Mouse (Mus musculus) bone marrow macrophage, adult 2 months (primary cell): Measurements from ENCODE around the gene Mob3b. TPM values are rescaled to one million over a fixed set of nuclear protein-coding genes. Genes with fewer than 3 reads are reported as not detected.

Experiments used
- H3K27ac ChIP-seq: 2 replicates; pipeline ENCODE4 v1.5.1; 2012; ENCODE audit warnings: low read depth, low read length; ENCODE audit not compliant: insufficient read depth
- H3K4me1 ChIP-seq: 2 replicates; pipeline ENCODE4 v1.6.1; 2012; ENCODE audit warnings: low read length; ENCODE audit not compliant: control insufficient read depth, insufficient read depth
- H3K4me3 ChIP-seq: 2 replicates; pipeline ENCODE4 v1.5.1; 2012; ENCODE audit warnings: mild to moderate bottlenecking, low read length, moderate library complexity; ENCODE audit not compliant: insufficient read depth
- CTCF ChIP-seq: IDR thresholded peaks from 2 replicates; pipeline ENCODE4 v1.5.1; 2012; ENCODE audit warnings: low read depth, mild to moderate bottlenecking, low read length, moderate library complexity
- POLR2A ChIP-seq: IDR thresholded peaks from 2 replicates; pipeline ENCODE4 v1.6.1; 2012; ENCODE audit warnings: mild to moderate bottlenecking, low read depth, low read length, borderline replicate concordance
- polyA plus RNA-seq: library from polyadenylated mRNA; stranded (reverse); fragments of >200 nt; gene quantifications from 2 replicates; pipeline ENCODE4 v1.2.4, GENCODE M21; 2012; ENCODE audit not compliant: missing spikeins, insufficient read depth, insufficient read length

The Mob3b gene
- polyA plus RNA-seq, 1 experiment = 11.4 TPM

GRCm38 (mm10) chr4:35031141-35031540, 126.1 kb downstream of the Mob3b start:
- no peak for TF ChIP-seq CTCF
- no peak for TF ChIP-seq POLR2A
- no peak overlapping the region for H3K4me3 ChIP-seq
- H3K4me1 ChIP-seq = peaks cover 4% of the 10 kb centered on the region; the same call in 1 of the 2 replicates
- no peak overlapping the region for H3K27ac ChIP-seq

- H3K4me1 ChIP-seq = peaks cover 2% of the 10 kb centered on the region; the same call in 1 of the 2 replicates
- TF ChIP-seq POLR2A = no peak
- no peak for TF ChIP-seq CTCF
- no peak overlapping the region for H3K27ac ChIP-seq
- no peak overlapping the region for H3K4me3 ChIP-seq
These were observed 138.9 kb downstream of the Mob3b start for GRCm38 (mm10) chr4:35018416-35018815.

- Histone ChIP-seq H3K4me1 (no peaks in the 10 kb centered on the region), H3K27ac (no peak overlapping the region), H3K4me3 (no peak overlapping the region)
- TF ChIP-seq POLR2A (no peak), CTCF (no peak)
These were observed 144.6 kb downstream of the Mob3b start for GRCm38 (mm10) chr4:35012401-35013307.

- no peak overlapping the region for H3K4me3 ChIP-seq
- H3K4me1 ChIP-seq = peaks cover 5% of the 10 kb centered on the region; the same call in 1 of the 2 replicates
- H3K27ac ChIP-seq = no peak overlapping the region
- TF ChIP-seq POLR2A (no peak), CTCF (no peak)
These were observed 150.6 kb downstream of the Mob3b start for GRCm38 (mm10) chr4:35006541-35007260.

- Histone ChIP-seq H3K27ac (no peak overlapping the region), H3K4me3 (no peak overlapping the region), H3K4me1 (peaks cover 5% of the 10 kb centered on the region; the same call in 1 of the 2 replicates)
- TF ChIP-seq CTCF = no peak
- no peak for TF ChIP-seq POLR2A
These were observed 151.2 kb downstream of the Mob3b start for GRCm38 (mm10) chr4:35006056-35006455.

GRCm38 (mm10) chr4:35005068-35005769, 152.1 kb downstream of the Mob3b start:
- TF ChIP-seq CTCF = no peak
- no peak for TF ChIP-seq POLR2A
- no peak overlapping the region for H3K27ac ChIP-seq
- H3K4me1 ChIP-seq = peaks cover 5% of the 10 kb centered on the region; the same call in 1 of the 2 replicates
- H3K4me3 ChIP-seq = no peak overlapping the region

GRCm38 (mm10) chr4:35004473-35004872, 152.8 kb downstream of the Mob3b start:
- Histone ChIP-seq H3K4me3 (no peak overlapping the region), H3K4me1 (peaks cover 5% of the 10 kb centered on the region; the same call in 1 of the 2 replicates), H3K27ac (no peak overlapping the region)
- TF ChIP-seq POLR2A (no peak), CTCF (no peak)

GRCm38 (mm10) chr4:35003550-35004326, 153.5 kb downstream of the Mob3b start:
- TF ChIP-seq POLR2A (no peak), CTCF (no peak)
- no peak overlapping the region for H3K27ac ChIP-seq
- H3K4me1 ChIP-seq = peaks cover 5% of the 10 kb centered on the region; the same call in 1 of the 2 replicates
- H3K4me3 ChIP-seq = no peak overlapping the region

GRCm38 (mm10) chr4:34996616-34997015, 160.7 kb downstream of the Mob3b start:
- H3K4me3 ChIP-seq = no peak overlapping the region
- no peak overlapping the region for H3K27ac ChIP-seq
- TF ChIP-seq CTCF (no peak), POLR2A (no peak)
- H3K4me1 ChIP-seq = no peaks in the 10 kb centered on the region
